Mouse (Mus musculus) heart, embryonic 10.5 days (tissue): ENCODE measurements at regions not wholly inside any gene's neighbourhood (a gene's known extent, or its start where the extent isn't known, plus 50 kb on each side); places are given as distances from the start of the nearest gene placed in this dataset.

Source experiments
- DNase-seq: peaks from one replicate; pipeline ENCODE4 v3.0.0-alpha.2; 2017; ENCODE audit warnings: low spot score
- H3K27ac ChIP-seq: fragments of 300-500 bp; sonication (generic); 2 replicates; pipeline ENCODE4 v1.5.1; 2016; ENCODE audit warnings: mild to moderate bottlenecking
- H3K27me3 ChIP-seq: fragments of 300-500 bp; sonication (generic); 2 replicates; pipeline ENCODE4 v1.6.1; 2016; ENCODE audit warnings: mild to moderate bottlenecking; ENCODE audit not compliant: poor library complexity, insufficient read depth, severe bottlenecking
- H3K36me3 ChIP-seq: fragments of 300-500 bp; sonication (generic); 2 replicates; pipeline ENCODE4 v1.6.1; 2016; ENCODE audit warnings: mild to moderate bottlenecking, moderate library complexity
- H3K4me1 ChIP-seq: fragments of 300-500 bp; sonication (generic); 2 replicates; pipeline ENCODE4 v1.6.1; 2016; ENCODE audit warnings: mild to moderate bottlenecking
- H3K4me3 ChIP-seq: fragments of 300-500 bp; sonication (generic); 2 replicates; pipeline ENCODE4 v1.5.1; 2016; ENCODE audit warnings: mild to moderate bottlenecking, moderate library complexity
- H3K9me3 ChIP-seq: fragments of 300-500 bp; sonication (generic); 2 replicates; pipeline ENCODE4 v1.6.1; 2016; ENCODE audit warnings: mild to moderate bottlenecking, moderate library complexity
- WGBS: fragments of 180-500 bp; shearing (Covaris S2); methylation state at CpG from one replicate; pipeline ENCODE4 v1.1.7; 2016; 5-methylcytosine and 5-hydroxymethylcytosine counted together

DNA sequence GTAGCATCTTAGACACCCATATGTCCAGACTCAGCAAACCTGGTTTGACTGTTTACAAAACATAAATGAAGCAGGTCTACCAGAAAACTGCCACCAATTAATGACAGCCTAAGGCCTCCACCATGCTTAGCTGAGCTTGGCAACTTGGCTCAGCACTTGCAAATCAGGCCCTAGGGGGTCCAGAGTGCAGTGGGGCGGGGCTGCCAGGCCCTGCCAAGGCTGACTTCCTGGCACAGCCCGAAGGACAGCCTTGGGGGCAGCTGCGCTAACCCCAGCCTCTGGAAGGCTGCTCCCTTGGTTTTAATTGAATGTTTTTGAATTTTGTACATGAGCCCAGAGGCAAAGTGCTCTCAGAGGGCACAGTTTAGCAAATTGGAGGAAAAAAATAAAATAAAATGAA, 198.3 kb upstream of the Fam19a5 start:
- no peaks in the 10 kb centered on the region for H3K36me3 ChIP-seq
- DNase-seq, result no peak
- no peaks in the 10 kb centered on the region for H3K9me3 ChIP-seq
- no peak overlapping the region for H3K27ac ChIP-seq
- H3K4me1 ChIP-seq, result no peaks in the 10 kb centered on the region
- no peaks in the 10 kb centered on the region for H3K27me3 ChIP-seq
- 61% methylated on average over 3 of the region's 3 CpGs for WGBS
- H3K4me3 ChIP-seq, result no peak overlapping the region

DNA sequence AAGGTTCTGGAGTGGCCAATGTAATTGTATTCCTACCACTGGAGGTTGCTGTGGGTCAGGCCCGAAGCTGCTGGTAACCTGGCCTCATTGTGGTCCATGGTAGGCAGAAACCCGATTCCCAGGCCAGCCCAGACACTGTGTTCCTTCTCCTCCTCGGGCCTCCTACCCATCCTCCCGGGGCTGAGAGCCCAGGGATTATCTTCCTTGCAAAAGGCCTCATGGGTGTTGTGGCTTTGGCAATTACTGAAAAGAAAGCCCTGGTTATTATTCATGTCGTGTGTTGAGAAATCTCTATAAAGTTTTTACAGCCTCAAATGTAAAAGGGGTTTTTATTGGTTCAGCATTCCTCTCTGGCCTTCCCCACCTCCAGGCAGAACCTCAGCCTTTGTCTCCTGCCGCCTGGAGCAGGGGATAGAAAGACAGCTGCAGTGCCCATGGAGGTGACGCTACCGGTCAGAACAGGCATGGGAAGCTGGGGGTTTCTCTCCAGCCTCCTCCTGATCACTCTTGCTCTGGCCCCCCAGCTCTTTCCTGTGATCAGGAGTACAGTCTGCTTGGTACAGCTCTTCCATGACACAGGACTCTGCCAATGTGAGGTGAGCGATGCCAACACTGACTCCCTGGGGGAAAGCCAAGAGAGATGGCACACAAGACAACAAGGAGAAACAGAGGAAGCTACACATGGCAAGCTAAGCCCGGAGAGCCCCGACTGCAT, 194.4 kb upstream of the Fam19a5 start:
- Histone ChIP-seq H3K36me3 (no peaks in the 10 kb centered on the region), H3K4me3 (no peak overlapping the region), H3K27me3 (no peaks in the 10 kb centered on the region), H3K27ac (no peak overlapping the region), H3K9me3 (no peaks in the 10 kb centered on the region), H3K4me1 (no peaks in the 10 kb centered on the region)
- 70% methylated on average over 11 of the region's 11 CpGs for WGBS
- DNase-seq, result no peak

DNA sequence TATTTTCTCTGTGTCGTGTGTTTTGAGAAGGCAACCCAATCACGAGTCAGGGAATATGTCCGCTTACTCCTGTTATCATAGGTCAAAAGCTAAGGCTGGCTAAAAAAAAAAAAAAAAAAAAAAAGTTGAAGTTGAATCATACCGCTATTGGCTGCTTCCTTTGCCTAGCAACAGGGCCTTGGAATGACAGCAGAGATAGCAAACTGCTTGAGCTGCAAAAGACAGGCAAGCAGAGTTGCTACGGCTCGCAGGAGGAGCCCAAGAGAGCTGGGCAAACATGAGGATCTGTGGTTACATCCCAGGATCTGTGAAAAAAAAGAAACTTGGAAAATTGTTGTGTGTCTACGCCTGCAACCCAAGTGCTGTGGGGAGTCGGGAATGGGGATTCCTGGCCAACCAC, 191.3 kb upstream of the Fam19a5 start:
- DNase-seq, result no peak
- no peaks in the 10 kb centered on the region for H3K4me1 ChIP-seq
- H3K9me3 ChIP-seq, result no peaks in the 10 kb centered on the region
- H3K27ac ChIP-seq, result no peak overlapping the region
- 64% methylated on average over 8 of the region's 8 CpGs for WGBS
- H3K36me3 ChIP-seq, result no peaks in the 10 kb centered on the region
- H3K4me3 ChIP-seq, result no peak overlapping the region
- H3K27me3 ChIP-seq, result no peaks in the 10 kb centered on the region

DNA sequence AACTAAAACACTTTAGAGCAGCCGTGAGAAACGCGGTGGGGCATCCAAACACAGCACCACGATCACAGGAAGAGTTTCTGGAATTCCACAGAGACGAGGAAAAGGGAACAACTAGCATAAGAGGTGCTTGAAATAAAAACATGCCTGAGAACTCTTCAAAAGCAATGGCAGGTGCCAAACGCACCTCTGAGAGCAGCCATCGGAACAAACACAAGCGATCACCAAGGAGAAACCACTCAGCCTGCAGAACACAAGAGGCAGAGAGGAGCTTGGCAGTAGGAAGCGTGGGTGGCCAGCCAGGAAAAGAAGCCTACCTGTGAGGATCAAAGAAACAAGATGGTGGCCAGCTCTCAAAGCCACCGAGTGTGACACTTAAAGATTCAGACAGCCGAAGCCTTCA, 190.2 kb upstream of the Fam19a5 start:
- Histone ChIP-seq H3K4me3 (no peak overlapping the region), H3K4me1 (no peaks in the 10 kb centered on the region), H3K27me3 (no peaks in the 10 kb centered on the region), H3K27ac (no peak overlapping the region), H3K9me3 (no peaks in the 10 kb centered on the region), H3K36me3 (no peaks in the 10 kb centered on the region)
- no peak for DNase-seq
- 85% methylated on average over 11 of the region's 11 CpGs for WGBS

DNA sequence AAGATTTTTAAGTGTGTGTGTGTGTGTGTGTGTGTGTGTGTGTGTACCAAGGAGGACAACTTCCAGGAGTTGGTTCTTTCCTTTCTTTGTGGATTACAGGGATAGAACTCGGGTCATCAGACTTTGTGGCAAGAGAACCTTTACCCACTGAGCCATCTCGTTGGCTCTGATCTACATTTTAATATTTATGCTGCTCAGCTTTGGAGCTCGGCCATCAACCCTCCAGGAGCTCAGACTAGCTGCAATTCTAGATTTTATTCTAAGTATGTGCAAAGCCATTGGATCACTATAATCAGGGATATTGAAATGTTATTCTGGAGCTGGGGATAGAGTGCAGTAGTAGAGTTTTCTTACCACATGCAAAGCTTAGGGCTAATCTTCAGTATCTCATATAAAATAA, 183.6 kb upstream of the Fam19a5 start:
- DNase-seq, result no peak
- Histone ChIP-seq H3K36me3 (no peaks in the 10 kb centered on the region), H3K4me3 (no peak overlapping the region), H3K27me3 (no peaks in the 10 kb centered on the region), H3K9me3 (no peaks in the 10 kb centered on the region), H3K4me1 (no peaks in the 10 kb centered on the region), H3K27ac (no peak overlapping the region)
- WGBS, result 73% methylated on average over 3 of the region's 3 CpGs

DNA sequence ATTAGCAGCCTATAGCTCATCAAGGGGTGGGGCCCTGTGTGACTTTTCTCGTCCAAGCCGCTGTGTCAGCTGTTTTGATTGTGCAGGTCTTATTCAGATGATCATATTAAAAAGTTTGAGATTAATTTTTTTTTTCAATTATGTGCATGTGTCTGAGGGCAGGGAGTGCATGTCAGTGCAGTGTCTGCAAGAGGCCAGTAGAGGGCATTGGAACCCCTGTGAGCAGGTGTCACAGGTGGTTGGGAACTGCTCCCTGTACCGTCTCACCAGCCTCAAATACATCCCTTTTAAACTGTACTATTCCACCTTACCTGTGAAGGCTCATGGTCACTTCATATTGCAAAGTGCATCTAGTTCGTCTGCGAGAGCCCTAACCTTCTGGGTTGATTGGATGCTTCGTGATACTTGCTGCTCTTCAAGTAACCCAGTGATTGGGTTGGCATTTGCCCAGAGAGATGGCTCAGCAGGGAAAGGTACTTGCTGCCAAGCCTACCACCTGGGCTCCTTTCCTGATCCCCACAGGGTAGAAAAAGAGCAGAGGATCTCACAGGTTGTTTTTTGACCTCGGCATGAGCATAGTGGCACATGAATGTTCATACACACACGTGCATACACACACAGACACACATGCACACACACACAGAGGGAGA, 178.3 kb upstream of the Fam19a5 start:
- no peak for DNase-seq
- Histone ChIP-seq H3K27ac (no peak overlapping the region), H3K4me3 (no peak overlapping the region), H3K4me1 (no peaks in the 10 kb centered on the region), H3K9me3 (no peaks in the 10 kb centered on the region), H3K27me3 (no peaks in the 10 kb centered on the region), H3K36me3 (no peaks in the 10 kb centered on the region)
- WGBS, result 39% methylated on average over 8 of the region's 8 CpGs

DNA sequence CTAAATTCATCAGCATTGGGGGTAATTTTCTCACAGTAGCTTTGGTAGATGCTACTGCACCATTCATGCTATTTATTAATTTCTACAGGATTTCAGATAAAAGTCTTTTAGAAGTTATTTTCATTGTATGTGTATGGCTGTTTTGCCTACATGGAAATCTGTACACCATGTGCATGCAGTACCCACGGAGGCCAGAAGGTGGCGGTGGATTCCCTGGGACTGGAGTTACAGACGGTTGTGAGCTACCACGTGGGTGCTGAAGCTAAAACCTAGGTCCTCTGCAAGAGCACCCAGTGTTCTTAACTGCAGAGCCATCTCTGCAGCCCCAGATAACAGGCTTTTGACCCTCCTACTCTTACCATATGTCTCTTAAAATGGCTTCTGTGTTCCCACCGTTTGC, 176.7 kb upstream of the Fam19a5 start:
- no peak for DNase-seq
- H3K9me3 ChIP-seq, result no peaks in the 10 kb centered on the region
- H3K36me3 ChIP-seq, result no peaks in the 10 kb centered on the region
- no peak overlapping the region for H3K4me3 ChIP-seq
- no peaks in the 10 kb centered on the region for H3K27me3 ChIP-seq
- H3K27ac ChIP-seq, result no peak overlapping the region
- 36% methylated on average over 5 of the region's 5 CpGs for WGBS
- no peaks in the 10 kb centered on the region for H3K4me1 ChIP-seq

DNA sequence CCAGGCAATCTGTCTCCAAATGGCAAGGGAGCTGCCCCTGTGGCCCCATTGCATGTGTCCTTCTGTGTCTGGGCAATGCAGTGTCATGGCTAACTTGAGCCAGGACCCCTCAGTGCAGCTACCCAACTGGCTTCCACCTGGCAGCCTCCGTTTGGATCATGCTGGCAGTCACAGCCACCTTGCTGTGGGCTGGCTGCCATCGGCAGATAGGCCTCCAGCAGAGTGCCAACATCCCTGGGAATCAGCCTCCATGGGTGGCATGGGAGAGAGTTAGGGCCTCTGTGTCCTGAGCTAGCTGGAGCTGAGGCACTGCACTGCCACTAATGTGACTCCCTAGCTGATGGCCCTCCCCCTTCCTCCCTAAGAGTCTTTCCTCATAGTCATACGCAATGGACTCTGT, 174.7 kb upstream of the Fam19a5 start:
- WGBS, result 76% methylated on average over 3 of the region's 3 CpGs
- Histone ChIP-seq H3K36me3 (no peaks in the 10 kb centered on the region), H3K27ac (no peak overlapping the region), H3K9me3 (no peaks in the 10 kb centered on the region), H3K4me1 (no peaks in the 10 kb centered on the region), H3K27me3 (no peaks in the 10 kb centered on the region), H3K4me3 (no peak overlapping the region)
- DNase-seq, result no peak

DNA sequence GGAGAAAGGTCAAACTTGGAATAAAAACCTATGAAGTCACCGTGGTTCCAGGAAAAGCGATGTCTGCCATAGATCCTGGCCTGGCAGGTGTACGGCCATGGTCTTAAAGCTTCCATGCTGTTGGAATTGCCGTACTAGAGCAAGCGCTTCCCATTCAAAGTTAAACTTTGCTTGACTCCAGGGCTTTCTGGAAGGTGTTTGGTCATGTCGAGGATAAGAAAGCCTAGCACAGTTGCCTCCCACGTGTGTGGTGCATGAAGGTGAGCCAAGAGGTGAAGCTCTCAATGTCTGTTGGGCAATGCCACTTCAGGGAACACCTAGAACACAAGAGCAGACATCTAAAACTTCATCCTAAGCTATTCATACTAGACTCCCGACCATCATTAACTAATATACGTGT, 174.3 kb upstream of the Fam19a5 start:
- no peak overlapping the region for H3K27ac ChIP-seq
- no peak overlapping the region for H3K4me3 ChIP-seq
- WGBS, result 83% methylated on average over 9 of the region's 9 CpGs
- DNase-seq, result no peak
- no peaks in the 10 kb centered on the region for H3K36me3 ChIP-seq
- H3K4me1 ChIP-seq, result no peaks in the 10 kb centered on the region
- H3K27me3 ChIP-seq, result no peaks in the 10 kb centered on the region
- no peaks in the 10 kb centered on the region for H3K9me3 ChIP-seq

DNA sequence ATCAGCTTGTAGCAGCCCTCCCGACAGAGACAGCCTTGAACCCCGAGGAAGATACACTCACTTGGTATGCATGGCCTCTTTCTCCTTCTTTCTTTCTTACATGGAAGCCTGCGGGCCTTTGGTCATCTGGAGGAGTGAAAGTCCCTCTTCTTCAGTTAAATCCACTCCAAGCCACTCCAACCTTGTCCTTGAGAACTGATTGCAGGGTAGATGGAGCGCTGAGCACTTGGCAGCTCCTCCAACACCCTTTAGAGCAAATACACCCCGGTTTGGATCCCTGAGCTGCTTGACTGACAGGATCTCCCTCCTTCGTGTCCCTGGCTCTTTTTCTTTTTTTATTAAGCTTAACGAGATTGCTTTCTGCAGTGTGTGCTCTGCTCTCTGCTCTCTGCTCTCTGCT, 173.3 kb upstream of the Fam19a5 start:
- DNase-seq, result no peak
- Histone ChIP-seq H3K36me3 (no peaks in the 10 kb centered on the region), H3K4me1 (no peaks in the 10 kb centered on the region), H3K9me3 (no peaks in the 10 kb centered on the region), H3K27ac (no peak overlapping the region), H3K4me3 (no peak overlapping the region), H3K27me3 (no peaks in the 10 kb centered on the region)
- 81% methylated on average over 7 of the region's 7 CpGs for WGBS

DNA sequence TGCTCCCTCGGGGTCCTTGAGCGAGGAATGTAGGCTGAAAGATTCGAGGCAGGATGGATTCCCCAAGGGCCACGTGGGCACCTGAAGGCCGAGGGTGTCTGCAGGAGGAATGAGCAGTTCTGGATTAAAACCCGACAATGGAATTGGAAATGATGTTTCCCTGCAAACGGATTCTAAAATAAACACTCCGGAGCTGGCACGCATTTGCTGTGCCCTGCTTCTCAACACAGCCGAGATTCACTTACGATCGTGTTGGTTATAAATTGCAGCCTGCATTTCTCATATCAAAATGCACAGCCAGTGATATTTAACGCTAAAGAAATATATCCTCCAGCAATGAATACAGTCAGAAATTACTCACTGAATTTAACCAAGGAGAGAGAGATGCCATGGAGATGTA, 169.4 kb upstream of the Fam19a5 start:
- Histone ChIP-seq H3K27me3 (no peaks in the 10 kb centered on the region), H3K9me3 (no peaks in the 10 kb centered on the region), H3K36me3 (no peaks in the 10 kb centered on the region), H3K27ac (no peak overlapping the region), H3K4me1 (no peaks in the 10 kb centered on the region), H3K4me3 (no peak overlapping the region)
- DNase-seq, result no peak
- 79% methylated on average over 13 of the region's 13 CpGs for WGBS

DNA sequence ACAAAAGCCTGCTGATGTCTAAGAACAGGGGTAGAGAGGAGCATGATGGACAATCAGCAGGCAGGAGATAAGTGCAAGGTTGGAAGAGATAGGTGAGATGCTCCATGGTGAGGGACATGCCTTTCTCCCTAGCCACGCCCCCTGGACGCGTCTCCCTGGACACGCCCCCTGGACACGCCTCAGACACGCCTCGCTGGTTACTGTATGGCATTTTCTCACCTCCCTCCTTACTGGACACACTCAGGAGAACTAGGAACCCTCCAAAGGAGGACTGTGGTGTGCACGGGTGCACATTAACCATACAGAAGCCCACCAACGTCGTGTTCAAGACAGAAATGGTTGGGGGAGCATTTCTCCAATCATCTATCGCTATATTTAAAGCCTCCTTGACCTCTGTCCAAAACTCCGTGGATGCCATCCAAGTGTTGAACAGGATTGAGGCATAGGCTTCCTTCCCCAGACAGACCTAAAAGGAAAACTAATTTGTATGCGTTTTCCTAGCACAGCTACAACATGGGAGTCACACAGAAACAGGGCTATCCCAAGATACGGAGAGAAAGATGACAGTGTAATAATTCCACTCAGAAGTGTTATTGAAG, 168.4 kb upstream of the Fam19a5 start:
- H3K27me3 ChIP-seq, result no peaks in the 10 kb centered on the region
- H3K36me3 ChIP-seq, result no peaks in the 10 kb centered on the region
- no peak overlapping the region for H3K4me3 ChIP-seq
- no peaks in the 10 kb centered on the region for H3K4me1 ChIP-seq
- 75% methylated on average over 14 of the region's 14 CpGs for WGBS
- no peak for DNase-seq
- H3K27ac ChIP-seq, result no peak overlapping the region
- H3K9me3 ChIP-seq, result no peaks in the 10 kb centered on the region

DNA sequence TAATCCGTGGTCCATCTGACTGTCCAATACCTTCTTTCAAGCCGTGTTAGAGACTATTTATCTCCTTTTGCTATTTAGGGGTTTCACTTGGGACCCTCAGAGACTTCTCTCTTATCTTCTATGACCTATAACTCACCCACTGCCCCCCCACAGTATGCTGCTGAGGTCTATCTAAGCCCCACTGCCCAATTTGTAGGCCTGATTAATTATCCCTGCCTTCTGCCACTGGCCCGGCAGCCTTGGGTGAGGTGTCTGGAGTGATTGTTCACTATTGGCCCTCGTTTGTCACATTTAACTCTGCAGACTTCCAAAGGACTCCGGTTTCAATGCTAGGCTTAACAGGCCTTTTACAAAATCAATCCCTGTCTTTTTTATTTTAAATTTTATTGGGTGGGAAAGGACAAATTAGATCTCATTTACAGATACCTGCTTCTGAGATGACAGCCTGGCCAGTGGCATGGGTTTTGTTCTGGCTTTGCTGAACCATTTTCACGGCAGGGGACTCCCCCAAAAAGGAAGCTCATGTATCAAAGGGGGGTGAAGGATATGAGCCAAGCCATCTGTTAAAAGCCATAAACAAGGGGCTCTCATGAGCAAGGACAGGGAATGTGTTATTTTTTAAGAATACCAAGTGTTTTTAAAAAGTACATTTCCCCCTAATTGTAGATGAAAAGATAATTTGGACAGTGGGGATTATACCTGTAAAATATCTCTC, 160.4 kb upstream of the Fam19a5 start:
- 68% methylated on average over 6 of the region's 6 CpGs for WGBS

More for the DNA sequence above, 160.4 kb upstream of the Fam19a5 start:
- no peaks in the 10 kb centered on the region for H3K9me3 ChIP-seq
- no peak overlapping the region for H3K4me3 ChIP-seq
- no peak overlapping the region for H3K27ac ChIP-seq
- no peaks in the 10 kb centered on the region for H3K36me3 ChIP-seq
- no peak for DNase-seq
- no peaks in the 10 kb centered on the region for H3K27me3 ChIP-seq
- no peaks in the 10 kb centered on the region for H3K4me1 ChIP-seq
